Mouse (Mus musculus): ENCODE results near the gene Ear14. TPM values are rescaled to one million over a fixed set of nuclear protein-coding genes. Genes with fewer than 3 reads are reported as not detected.
"Not testable (repeated sequence)": the region's sequence is repeated elsewhere in the genome, so short reads cannot be mapped to it uniquely, and the experiment has no call there.

Ear14 gene
- total RNA-seq, 1 experiment from 2014 or later = not detected

DNA sequence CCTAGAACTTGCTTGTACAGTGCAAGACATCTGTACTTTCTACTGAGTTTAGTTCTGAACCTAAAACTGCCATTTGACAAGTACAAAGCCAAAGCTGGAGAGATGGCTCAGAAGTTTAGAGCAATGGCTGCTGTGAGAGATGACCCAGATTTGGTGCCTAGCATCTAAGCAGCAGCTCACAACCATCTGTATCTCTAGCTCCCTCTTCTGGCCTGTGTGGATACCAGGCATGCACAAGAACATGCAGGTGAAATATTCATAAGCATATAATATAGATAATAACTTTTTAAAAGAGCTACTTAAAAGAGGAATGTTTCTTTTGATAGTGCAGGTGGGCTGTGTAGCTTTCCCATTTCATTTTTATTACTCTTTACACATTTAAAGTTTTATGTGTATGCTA lies 37.7 kb downstream of the Ear14 start:
- peak; percentile 70; the same call in 1 of the 2 replicates for ATAC-seq (ENCODE audit: extremely low read depth, insufficient number of reproducible peaks, low FRiP score, poor library complexity, severe bottlenecking)

DNA sequence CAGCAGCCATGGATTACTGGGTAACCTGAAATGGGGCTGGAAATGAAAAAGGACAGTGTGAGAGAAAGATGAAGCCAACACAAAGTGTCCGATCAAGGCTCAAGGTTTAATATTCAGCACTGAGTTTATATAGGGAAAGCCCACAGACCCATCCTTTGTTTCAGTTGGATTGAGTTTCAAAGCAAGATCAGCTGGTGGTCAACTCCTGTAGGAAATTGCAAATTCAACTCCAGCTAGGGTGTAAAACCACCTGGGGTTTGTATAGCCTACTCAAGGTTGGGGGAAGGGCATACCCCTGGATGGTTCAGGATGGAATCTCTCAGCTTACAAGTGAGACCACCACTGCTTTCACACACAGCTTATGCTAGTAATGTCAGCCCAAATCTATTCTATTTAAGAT lies 44.5 kb downstream of the Ear14 start:
- ATAC-seq (ENCODE audit: extremely low read depth, insufficient number of reproducible peaks, low FRiP score, poor library complexity, severe bottlenecking) = no peak

DNA sequence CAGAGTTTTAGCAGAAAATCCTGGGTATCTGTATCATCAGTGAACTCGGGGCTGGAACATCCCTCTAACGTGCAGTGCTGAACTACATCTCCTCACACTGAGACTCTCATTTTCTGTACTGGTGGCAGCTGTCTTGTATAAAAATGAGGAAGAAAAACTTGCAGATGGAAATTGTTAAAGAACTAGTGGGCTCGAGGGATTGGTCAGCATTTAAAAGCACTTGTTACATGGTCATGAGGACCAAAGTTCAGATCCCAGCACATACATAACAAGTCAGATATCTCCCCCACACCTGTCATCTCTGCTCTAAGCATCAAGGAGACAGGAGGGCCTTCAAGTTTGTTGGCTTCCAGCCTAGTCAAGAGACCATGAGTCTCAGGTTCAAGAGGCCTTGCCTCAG lies 47.2 kb downstream of the Ear14 start:
- no peak for ATAC-seq (ENCODE audit: extremely low read depth, insufficient number of reproducible peaks, low FRiP score, poor library complexity, severe bottlenecking)

DNA sequence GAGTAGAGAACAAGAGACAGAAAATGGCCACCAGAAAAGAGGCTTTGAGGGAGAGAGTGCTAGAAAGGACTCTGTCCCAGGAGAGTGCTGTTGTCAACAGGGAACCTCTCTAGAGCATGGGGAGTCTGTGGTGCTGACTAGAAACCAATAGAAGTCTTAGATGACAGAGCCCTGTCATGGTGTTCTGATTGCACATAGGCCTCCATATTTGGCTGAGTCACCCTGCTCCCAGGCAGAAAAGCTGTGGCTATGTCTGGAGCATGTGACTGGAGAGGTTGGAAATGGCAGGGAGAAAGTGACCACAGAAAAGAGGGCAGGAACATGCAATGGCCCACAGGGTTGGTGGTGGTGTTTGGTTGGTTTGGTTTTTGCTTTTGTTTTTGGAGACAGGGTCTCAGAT lies 49.0 kb downstream of the Ear14 start:
- not testable (repeated sequence) for ATAC-seq (ENCODE audit: extremely low read depth, insufficient number of reproducible peaks, low FRiP score, poor library complexity, severe bottlenecking)

DNA sequence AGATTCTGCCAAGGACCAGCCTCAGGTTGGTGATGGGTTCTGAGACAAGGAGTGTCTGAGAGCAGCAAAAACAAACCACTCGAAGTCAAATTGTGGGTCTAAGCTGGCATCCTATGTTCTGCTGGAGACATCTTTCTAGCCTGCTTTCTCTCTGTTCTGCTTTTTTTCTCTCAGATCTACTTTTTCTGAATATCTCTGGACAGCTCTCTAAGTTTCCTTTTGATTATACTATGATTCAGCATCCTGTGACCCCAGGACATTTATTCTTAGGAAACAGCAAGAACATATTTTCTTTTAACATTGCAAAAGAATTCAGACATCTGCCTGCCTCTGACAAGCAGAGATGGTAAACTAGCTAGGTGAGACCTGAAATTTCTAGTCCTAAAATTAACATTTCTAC lies 50.4 kb downstream of the Ear14 start:
- no peak for ATAC-seq (ENCODE audit: extremely low read depth, insufficient number of reproducible peaks, low FRiP score, poor library complexity, severe bottlenecking)

Other genes with a start within 250 kb of the Ear14 start
- 1.4 TPM in 1 of 2 replicates, not detected in the other for gene Pnp2, start 247.4 kb upstream of the Ear14 start, total RNA-seq (2017)
- gene Rnase10, start 195.6 kb upstream of the Ear14 start, total RNA-seq (2017) = not detected in 2 replicates
- gene Rnase9, start 161.5 kb upstream of the Ear14 start, total RNA-seq (2017) = not detected in 2 replicates
- gene Rnase11, start 153.2 kb upstream of the Ear14 start, total RNA-seq (2017) = not detected in 2 replicates
- 2.6 TPM in 1 of 2 replicates, not detected in the other for gene Rnase12, start 145.7 kb upstream of the Ear14 start, total RNA-seq (2017)
- gene Olfr750, start 129.0 kb upstream of the Ear14 start, total RNA-seq (2017) = not detected in 2 replicates
- 2.0 and 2.1 TPM in 2 replicates for gene Rnase4, start 112.3 kb upstream of the Ear14 start, total RNA-seq (2017)
- 2.2 and 2.3 TPM in 2 replicates for gene Ang, start 112.2 kb upstream of the Ear14 start, total RNA-seq (2017)
- not detected in 2 replicates for gene Eddm3b, start 89.0 kb upstream of the Ear14 start, total RNA-seq (2017)
- gene Rnase6, start 79.5 kb upstream of the Ear14 start, total RNA-seq (2017) = 227 and 232 TPM in 2 replicates
- gene Rnase1, start 56.6 kb upstream of the Ear14 start, total RNA-seq (2017) = not detected in 2 replicates
- not detected in 2 replicates for gene Rnase2b, start 41.1 kb upstream of the Ear14 start, total RNA-seq (2017)
- gene Ang2, start 4.2 kb upstream of the Ear14 start, total RNA-seq (2017) = not detected in 2 replicates
- not detected in 2 replicates for gene Rnase2a, start 52.7 kb downstream of the Ear14 start, total RNA-seq (2017)
- gene Gm7247, start 158.4 kb downstream of the Ear14 start, total RNA-seq (2017) = not detected in 2 replicates
- gene Vmn2r88, start 207.4 kb downstream of the Ear14 start, total RNA-seq (2017) = not detected in 2 replicates
- not detected in 2 replicates for gene Vmn2r89, start 248.5 kb downstream of the Ear14 start, total RNA-seq (2017)

All from neutrophil, adult 5-6 weeks (primary cell).